Mouse (Mus musculus): Measurements from ENCODE around the gene Dus1l. TPM values are rescaled to one million over a fixed set of nuclear protein-coding genes. Genes with fewer than 3 reads are reported as not detected.
"Not testable (repeated sequence)": the region's sequence is repeated elsewhere in the genome, so short reads cannot be mapped to it uniquely, and the experiment has no call there.

The Dus1l gene
- polyA plus RNA-seq, 1 experiment from 2014 or later, result 67.9 TPM

GRCm38 (mm10) chr11:120805375-120806298 is 9.4 kb upstream of the Dus1l start:
- H3K4me3 ChIP-seq (replicated peaks), result no peak overlapping the region
- no peak overlapping the region for H3K4me2 ChIP-seq
- H3K4me1 ChIP-seq, result 0 out of 2 replicates have a peak, but pooled peaks cover 2% of the 10 kb centered on the region
- H3K27ac ChIP-seq, result no peak overlapping the region
- 91% methylated on average over 7 of the region's 7 CpGs for WGBS
- ATAC-seq (ENCODE audit: low FRiP score), result no peak
- H3K9me3 ChIP-seq, result no peaks in the 10 kb centered on the region
- no peaks in the 10 kb centered on the region for H3K27me3 ChIP-seq
- no peak overlapping the region for H3K9ac ChIP-seq
- peaks cover 57% of the 10 kb centered on the region for H3K36me3 ChIP-seq (replicated peaks)

DNA sequence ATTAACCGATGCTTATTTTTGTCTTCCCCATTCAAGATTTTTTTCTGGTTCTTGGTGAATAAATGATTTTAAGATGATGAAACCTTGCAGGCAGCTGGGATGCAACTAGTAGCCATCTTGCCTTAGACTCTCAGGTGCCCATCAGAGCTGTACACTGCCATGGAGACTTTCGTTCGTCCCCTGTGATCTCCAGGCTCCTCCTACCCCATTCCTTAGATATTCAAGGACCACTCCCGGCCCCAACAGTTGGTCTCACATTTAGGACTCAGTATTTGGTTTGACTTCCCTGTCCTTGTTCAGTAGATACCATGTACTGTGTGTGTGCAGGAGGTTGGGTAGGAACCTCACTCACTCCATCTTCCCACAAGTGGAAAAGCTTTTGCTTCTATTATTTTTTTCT is 8.6 kb upstream of the Dus1l start:
- ATAC-seq (ENCODE audit: low FRiP score), result no peak
- Histone ChIP-seq H3K4me1 (peaks cover 9% of the 10 kb centered on the region), H3K9me3 (no peaks in the 10 kb centered on the region), H3K9ac (no peak overlapping the region), H3K4me2 (no peak overlapping the region), H3K27ac (no peak overlapping the region), H3K4me3 (replicated peaks) (no peak overlapping the region), H3K27me3 (no peaks in the 10 kb centered on the region), H3K36me3 (replicated peaks) (peaks cover 49% of the 10 kb centered on the region)
- WGBS, result 72% methylated on average over 4 of the region's 4 CpGs

DNA sequence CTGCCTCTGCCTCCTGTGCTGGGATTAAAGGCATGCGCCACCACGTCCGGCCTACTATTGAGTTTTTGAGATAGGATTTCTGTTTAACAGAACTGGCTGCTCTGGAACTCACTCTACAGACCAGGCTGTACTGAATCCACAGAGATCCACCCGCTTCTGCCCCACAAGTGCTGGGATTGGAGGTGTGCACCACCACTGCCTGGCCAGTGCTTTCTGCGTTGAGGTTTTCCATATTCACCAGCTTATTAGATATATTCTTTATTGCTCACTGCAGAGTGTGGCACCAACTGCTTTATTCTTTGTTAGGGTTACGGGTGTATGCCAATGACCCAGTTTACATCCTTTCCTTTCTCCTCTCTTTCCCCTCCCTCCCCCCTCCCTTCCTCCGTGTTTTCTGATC is 8.1 kb upstream of the Dus1l start:
- no peaks in the 10 kb centered on the region for H3K27me3 ChIP-seq
- WGBS, result 79% methylated on average over 7 of the region's 7 CpGs

GRCm38 (mm10) chr11:120800061-120800904 is 4.1 kb upstream of the Dus1l start:
- Histone ChIP-seq H3K27ac (peak overlapping the region; percentile 42; the same call in 1 of the 2 replicates), H3K4me3 (replicated peaks) (no peak overlapping the region), H3K4me1 (peaks cover 19% of the 10 kb centered on the region), H3K27me3 (no peaks in the 10 kb centered on the region), H3K4me2 (no peak overlapping the region; the same call in 1 of the 2 replicates), H3K9me3 (no peaks in the 10 kb centered on the region), H3K36me3 (replicated peaks) (peaks cover 4% of the 10 kb centered on the region), H3K9ac (no peak overlapping the region; the same call in 1 of the 2 replicates)
- 15% methylated on average over 10 of the region's 10 CpGs for WGBS
- ATAC-seq (ENCODE audit: low FRiP score), result peak; percentile 62; the same call in 1 of the 2 replicates

More for the DNA sequence above, 8.1 kb upstream of the Dus1l start:
- Histone ChIP-seq H3K27ac (no peak overlapping the region), H3K36me3 (replicated peaks) (peaks cover 44% of the 10 kb centered on the region), H3K4me2 (no peak overlapping the region), H3K9me3 (no peaks in the 10 kb centered on the region), H3K4me3 (replicated peaks) (no peak overlapping the region), H3K9ac (no peak overlapping the region), H3K4me1 (peaks cover 10% of the 10 kb centered on the region)
- ATAC-seq (ENCODE audit: low FRiP score), result no peak

DNA sequence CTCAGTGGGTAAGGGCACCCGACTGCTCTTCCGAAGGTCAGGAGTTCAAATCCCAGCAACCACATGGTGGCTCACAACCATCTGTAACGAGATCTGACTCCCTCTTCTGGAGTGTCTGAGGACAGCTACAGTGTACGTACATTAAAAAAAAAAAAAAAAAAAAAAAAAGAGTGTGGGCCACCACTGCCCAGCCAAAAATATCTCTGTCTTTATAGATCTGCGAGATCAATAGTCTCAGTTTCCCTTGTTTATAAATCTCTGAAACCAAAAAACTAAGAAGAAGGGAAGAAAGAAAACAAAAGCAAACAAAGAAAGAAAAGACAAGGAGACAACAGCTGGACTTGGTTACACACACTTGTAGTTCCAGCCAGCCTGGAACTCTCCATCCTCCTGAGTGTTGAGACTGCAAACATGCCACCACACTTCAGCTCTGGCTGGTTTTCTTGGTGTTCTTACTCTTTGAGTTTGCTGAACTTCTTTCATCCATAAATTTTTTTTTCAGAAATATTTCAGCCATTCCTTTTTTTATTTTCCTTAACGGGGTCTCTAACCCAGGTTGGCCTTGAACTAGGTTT is 3.2 kb upstream of the Dus1l start:
- no peaks in the 10 kb centered on the region for H3K27me3 ChIP-seq
- ATAC-seq (ENCODE audit: low FRiP score), result no peak
- no peak overlapping the region for H3K27ac ChIP-seq
- H3K4me3 ChIP-seq (replicated peaks), result no peak overlapping the region
- H3K9me3 ChIP-seq, result no peaks in the 10 kb centered on the region
- no peak overlapping the region for H3K4me2 ChIP-seq
- H3K9ac ChIP-seq, result no peak overlapping the region
- H3K36me3 ChIP-seq (replicated peaks), result peaks cover 3% of the 10 kb centered on the region; the same call in 1 of the 2 replicates
- peaks cover 28% of the 10 kb centered on the region for H3K4me1 ChIP-seq
- 83% methylated on average over 6 of the region's 6 CpGs for WGBS

DNA sequence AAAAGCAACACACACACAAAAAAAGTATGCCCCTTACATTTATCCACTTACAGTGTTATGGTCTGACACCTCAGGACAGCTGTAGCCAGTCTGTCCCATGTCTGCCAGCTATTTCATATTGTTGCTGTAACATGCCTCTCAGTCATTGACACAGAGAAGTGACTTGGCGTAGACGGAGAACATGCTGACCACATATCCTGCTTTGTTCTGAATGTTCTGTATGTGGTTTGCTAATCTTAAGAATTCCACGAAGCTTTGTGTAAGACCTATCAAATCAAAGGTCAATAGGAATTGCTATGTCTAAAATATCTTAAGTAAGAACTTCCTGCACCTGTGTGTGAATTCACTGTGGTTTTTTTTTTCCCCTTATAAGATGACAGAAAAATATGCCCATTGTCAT is 2.0 kb upstream of the Dus1l start:
- peaks cover 13% of the 10 kb centered on the region; the same call in 1 of the 2 replicates for H3K36me3 ChIP-seq (replicated peaks)
- no peak for ATAC-seq (ENCODE audit: low FRiP score)
- no peak overlapping the region for H3K4me3 ChIP-seq (replicated peaks)
- H3K4me1 ChIP-seq, result peaks cover 31% of the 10 kb centered on the region
- no peak overlapping the region for H3K27ac ChIP-seq
- H3K27me3 ChIP-seq, result no peaks in the 10 kb centered on the region
- no peak overlapping the region for H3K9ac ChIP-seq
- no peak overlapping the region for H3K4me2 ChIP-seq
- WGBS, result 93% methylated on average over 3 of the region's 3 CpGs
- H3K9me3 ChIP-seq, result no peaks in the 10 kb centered on the region

- no peaks in the 10 kb centered on the region for H3K9me3 ChIP-seq
- H3K27ac ChIP-seq, result peak overlapping the region; percentile 75
- peaks cover 31% of the 10 kb centered on the region for H3K4me1 ChIP-seq
- peak overlapping the region; percentile 38 for H3K9ac ChIP-seq
- peak; percentile 54; the same call in 1 of the 2 replicates for ATAC-seq (ENCODE audit: low FRiP score)
- peak overlapping the region; percentile 99 for H3K4me2 ChIP-seq
- 23% methylated on average over 8 of the region's 8 CpGs for WGBS
- H3K4me3 ChIP-seq (replicated peaks), result peak overlapping the region; percentile 98
- no peaks in the 10 kb centered on the region for H3K27me3 ChIP-seq
- H3K36me3 ChIP-seq (replicated peaks), result peaks cover 30% of the 10 kb centered on the region
Observed at GRCm38 (mm10) chr11:120796614-120796946, 377 bp upstream of the Dus1l start.

GRCm38 (mm10) chr11:120792652-120793051 is 3.6 kb downstream of the Dus1l start:
- no peak overlapping the region for H3K4me3 ChIP-seq (replicated peaks)
- H3K36me3 ChIP-seq (replicated peaks), result peaks cover 67% of the 10 kb centered on the region
- no peak overlapping the region for H3K27ac ChIP-seq
- H3K9me3 ChIP-seq, result no peaks in the 10 kb centered on the region
- ATAC-seq (ENCODE audit: low FRiP score), result no peak
- H3K9ac ChIP-seq, result no peak overlapping the region
- no peak overlapping the region for H3K4me2 ChIP-seq
- WGBS, result 92% methylated on average over 9 of the region's 9 CpGs
- peaks cover 21% of the 10 kb centered on the region for H3K4me1 ChIP-seq
- no peaks in the 10 kb centered on the region for H3K27me3 ChIP-seq

GRCm38 (mm10) chr11:120789810-120790209 is 6.4 kb downstream of the Dus1l start:
- H3K9me3 ChIP-seq, result no peaks in the 10 kb centered on the region
- H3K4me3 ChIP-seq (replicated peaks), result no peak overlapping the region
- no peak overlapping the region for H3K9ac ChIP-seq
- H3K27ac ChIP-seq, result no peak overlapping the region
- 83% methylated on average over 3 of the region's 3 CpGs for WGBS
- no peak for ATAC-seq (ENCODE audit: low FRiP score)
- no peak overlapping the region for H3K4me2 ChIP-seq
- peaks cover 17% of the 10 kb centered on the region for H3K4me1 ChIP-seq
- no peaks in the 10 kb centered on the region for H3K27me3 ChIP-seq
- peaks cover 87% of the 10 kb centered on the region for H3K36me3 ChIP-seq (replicated peaks)

DNA sequence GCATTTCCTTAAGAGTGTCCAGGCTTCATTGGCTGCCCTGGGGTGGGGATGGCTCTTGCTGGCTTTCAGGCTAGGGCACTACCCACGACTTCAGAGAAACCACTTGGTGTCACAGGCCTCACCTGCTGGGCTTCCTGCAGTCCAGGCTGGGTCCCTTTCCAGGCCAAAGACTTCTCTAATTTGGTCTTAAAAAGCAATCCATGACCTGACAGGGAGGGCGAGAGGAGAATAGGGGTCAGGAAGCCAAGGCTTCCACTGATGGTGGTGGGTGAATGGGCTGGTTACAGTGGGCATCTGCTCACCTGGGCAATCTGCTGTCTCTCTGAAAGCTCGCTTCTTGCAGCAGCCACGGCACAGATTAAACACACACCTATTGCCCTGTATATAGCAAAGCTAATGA is 6.8 kb downstream of the Dus1l start:
- no peak for ATAC-seq (ENCODE audit: low FRiP score)
- WGBS, result 84% methylated on average over 4 of the region's 4 CpGs
- H3K36me3 ChIP-seq (replicated peaks), result peaks cover 83% of the 10 kb centered on the region

GRCm38 (mm10) chr11:120788460-120788859 is 7.7 kb downstream of the Dus1l start:
- H3K36me3 ChIP-seq (replicated peaks), result peaks cover 75% of the 10 kb centered on the region

More for the DNA sequence above, 6.8 kb downstream of the Dus1l start:
- H3K27ac ChIP-seq, result no peak overlapping the region
- H3K4me3 ChIP-seq (replicated peaks), result 0 out of 2 replicates have a peak overlapping the region, but pooled peaks have one; percentile 5
- peaks cover 15% of the 10 kb centered on the region for H3K4me1 ChIP-seq
- H3K9me3 ChIP-seq, result no peaks in the 10 kb centered on the region
- no peak overlapping the region for H3K9ac ChIP-seq
- no peaks in the 10 kb centered on the region for H3K27me3 ChIP-seq
- H3K4me2 ChIP-seq, result no peak overlapping the region

DNA sequence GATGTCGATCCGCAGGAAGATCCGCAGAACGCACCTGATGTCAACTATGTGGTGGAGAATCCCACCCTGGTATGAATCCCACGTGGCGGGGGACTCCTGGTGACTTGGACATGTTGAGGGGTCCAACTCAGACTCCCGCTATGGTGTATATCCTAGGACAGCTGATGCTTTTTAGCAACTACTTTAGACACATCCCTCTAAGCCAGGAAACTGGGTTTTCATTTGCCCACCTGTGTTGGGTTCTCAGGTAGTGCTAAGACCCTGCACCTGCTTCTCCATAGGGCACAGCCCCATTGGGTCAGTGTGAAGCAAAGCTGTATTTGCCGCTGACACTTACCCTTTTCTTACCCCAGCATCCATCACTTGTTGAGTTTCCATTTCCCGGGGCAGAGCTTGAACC is 11.1 kb downstream of the Dus1l start:
- H3K9me3 ChIP-seq, result no peaks in the 10 kb centered on the region
- no peak for ATAC-seq (ENCODE audit: low FRiP score)
- H3K4me2 ChIP-seq, result peak overlapping the region; percentile 99
- H3K4me3 ChIP-seq (replicated peaks), result peak overlapping the region; percentile 100
- H3K27me3 ChIP-seq, result no peaks in the 10 kb centered on the region; the same call in 1 of the 2 replicates
- H3K9ac ChIP-seq, result peak overlapping the region; percentile 95
- peaks cover 27% of the 10 kb centered on the region for H3K4me1 ChIP-seq
- H3K36me3 ChIP-seq (replicated peaks), result peaks cover 60% of the 10 kb centered on the region
- peak overlapping the region; percentile 73; the same call in 1 of the 2 replicates for H3K27ac ChIP-seq
- WGBS, result 41% methylated on average over 9 of the region's 9 CpGs

More at GRCm38 (mm10) chr11:120788460-120788859, 7.7 kb downstream of the Dus1l start:
- WGBS, result 88% methylated on average over 9 of the region's 10 CpGs
- H3K27me3 ChIP-seq; H3K9me3 ChIP-seq; ATAC-seq (ENCODE audit: low FRiP score); H3K9ac ChIP-seq; H3K4me2 ChIP-seq; H3K4me3 ChIP-seq (replicated peaks); H3K27ac ChIP-seq: not testable (repeated sequence)
- peaks cover 15% of the 10 kb centered on the region for H3K4me1 ChIP-seq
